Mouse (Mus musculus): ENCODE measurements around the gene Ffar2.

DNA sequence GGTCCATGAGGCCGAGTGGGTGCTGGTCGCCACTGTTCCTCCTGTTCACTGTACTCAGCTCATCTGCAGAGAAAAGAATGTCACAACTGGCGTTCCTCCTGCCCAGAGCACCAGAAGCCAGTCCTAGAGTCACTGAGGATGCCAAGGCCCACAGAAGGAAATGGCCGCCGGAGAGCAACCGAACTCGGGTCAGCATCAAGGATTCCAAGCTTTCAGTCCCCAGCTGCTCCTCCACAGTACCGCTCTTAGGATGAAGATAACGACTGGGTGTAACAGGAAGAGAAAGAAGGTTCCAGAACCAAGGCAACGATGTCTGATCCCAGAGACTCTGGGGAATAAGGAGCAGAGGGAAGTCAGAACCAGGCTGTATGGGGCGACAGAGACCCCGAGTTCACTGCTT is 37.9 kb upstream of the Ffar2 start, which contains the start of gene Ffar1:
- no peak for TF ChIP-seq POLR2A (IDR thresholded peaks at IDR 0.05; ENCODE audit: extremely low read depth, insufficient read depth, low read length)
- TF ChIP-seq CTCF (IDR thresholded peaks at IDR 0.05; ENCODE audit: extremely low read depth, insufficient read depth, low read length) = no peak

Data from cortical plate, adult 2 months (tissue).